Mouse (Mus musculus): Measurements from ENCODE around the gene Syt1.

Syt1 gene

DNA sequence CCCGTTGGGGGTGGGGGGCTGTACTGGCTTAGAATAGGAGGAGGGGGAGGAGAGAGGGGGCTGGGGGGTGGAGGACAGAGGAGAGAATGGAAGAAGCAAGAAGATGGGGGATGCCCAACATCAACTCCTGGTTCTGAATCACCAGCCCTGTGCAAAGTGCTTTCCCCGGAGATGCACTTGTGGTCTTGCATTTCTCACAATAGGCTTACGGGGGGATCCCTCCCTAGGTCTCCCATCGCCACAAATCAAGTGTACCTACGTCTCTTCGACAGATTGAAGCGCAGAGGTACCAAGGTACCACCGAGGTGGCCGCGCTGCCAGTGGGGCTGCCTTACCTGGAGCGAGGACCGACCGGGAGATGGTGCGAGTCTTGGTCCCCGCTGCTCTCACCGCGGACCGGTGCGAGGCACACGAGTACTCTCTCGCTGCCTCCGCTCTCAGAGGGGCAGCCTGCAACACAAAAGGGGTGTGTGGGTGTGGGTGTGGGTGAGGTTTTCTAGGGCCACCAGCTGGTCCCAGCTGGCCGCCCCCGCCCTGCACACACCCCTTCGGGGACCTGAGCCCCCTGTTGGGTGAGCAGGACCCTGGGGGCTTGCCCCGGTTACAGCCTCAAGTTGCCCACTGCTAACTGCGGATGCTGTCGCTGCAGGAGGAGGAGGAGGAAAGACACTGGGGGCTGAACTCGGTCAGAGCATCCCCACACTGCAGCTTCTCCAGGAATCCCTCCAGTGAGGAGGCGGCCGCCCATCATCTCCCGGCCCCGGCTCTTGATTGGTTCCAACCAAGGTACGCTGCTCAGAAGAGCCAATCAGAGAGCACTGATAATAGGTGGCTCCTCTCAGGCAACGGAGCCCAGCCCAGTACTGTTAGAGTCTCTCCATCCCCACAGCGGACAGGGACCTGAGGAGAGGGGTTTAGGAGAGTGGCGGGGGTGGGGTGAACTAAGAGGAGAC lies at the start of gene Syt1:
Gene Syt1, minus strand, starts transcription at position 742 of the 953 bp plus-strand sequence.
- DNase-seq (ENCODE audit: low spot score), result peak; percentile 10

DNA sequence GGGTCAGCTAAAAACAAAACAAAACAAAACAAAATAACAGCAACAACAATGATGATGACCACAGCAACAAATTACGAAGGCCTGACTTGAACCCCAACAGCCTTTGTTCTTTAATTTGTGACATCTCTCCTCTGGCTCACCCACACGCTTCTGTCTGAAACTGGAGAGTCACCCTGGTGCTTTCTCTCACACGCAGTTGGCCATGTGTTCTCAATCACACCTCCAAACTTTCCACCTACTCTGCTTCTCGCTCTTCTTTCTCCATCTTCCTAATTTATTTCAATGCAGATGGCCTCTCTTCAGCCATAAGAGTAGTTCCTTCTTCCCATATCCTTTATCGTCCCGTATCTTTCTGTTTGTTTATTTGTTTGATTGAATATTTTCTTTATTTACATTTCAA lies 45.7 kb upstream of the Syt1 start:
- DNase-seq (ENCODE audit: low spot score), result no peak

DNA sequence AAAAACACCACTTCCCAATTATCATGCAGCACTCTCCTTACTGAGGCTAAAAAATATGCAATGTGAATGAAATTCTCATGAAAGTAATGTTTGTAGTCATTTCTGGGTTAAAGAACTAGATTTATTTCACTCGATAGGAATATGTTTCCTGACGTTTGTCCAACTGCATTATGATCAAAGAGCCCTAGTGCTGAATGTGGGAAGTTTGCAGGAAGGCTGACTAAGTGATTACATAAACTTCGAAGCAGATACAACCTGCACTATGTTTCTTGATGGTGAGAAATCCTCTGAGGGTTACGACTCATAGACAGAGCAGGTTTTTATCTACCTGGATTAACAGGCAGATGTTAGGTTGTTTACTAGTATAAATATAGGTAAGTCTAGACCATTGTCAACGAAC lies 36.8 kb upstream of the Syt1 start:
- DNase-seq (ENCODE audit: low spot score), result no peak

DNA sequence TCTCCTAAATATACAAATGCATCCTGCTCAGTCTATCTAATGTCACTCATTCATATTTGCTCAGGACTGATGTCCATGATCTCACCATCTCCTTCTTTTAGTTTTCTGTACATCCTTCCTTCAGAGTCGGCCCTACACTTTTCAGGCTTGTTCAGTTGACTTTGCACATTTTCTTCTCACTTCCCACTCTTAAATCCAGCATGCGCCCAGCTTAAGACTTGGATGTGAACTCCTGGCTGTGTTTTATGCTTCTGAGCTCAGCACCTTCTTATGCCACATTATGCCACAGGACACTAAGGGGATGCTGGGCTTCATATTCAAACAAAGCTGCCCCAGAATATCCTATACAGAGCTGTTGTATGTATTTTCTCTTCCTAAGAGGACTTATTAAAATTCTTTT lies 36.2 kb upstream of the Syt1 start:
- DNase-seq (ENCODE audit: low spot score), result no peak

DNA sequence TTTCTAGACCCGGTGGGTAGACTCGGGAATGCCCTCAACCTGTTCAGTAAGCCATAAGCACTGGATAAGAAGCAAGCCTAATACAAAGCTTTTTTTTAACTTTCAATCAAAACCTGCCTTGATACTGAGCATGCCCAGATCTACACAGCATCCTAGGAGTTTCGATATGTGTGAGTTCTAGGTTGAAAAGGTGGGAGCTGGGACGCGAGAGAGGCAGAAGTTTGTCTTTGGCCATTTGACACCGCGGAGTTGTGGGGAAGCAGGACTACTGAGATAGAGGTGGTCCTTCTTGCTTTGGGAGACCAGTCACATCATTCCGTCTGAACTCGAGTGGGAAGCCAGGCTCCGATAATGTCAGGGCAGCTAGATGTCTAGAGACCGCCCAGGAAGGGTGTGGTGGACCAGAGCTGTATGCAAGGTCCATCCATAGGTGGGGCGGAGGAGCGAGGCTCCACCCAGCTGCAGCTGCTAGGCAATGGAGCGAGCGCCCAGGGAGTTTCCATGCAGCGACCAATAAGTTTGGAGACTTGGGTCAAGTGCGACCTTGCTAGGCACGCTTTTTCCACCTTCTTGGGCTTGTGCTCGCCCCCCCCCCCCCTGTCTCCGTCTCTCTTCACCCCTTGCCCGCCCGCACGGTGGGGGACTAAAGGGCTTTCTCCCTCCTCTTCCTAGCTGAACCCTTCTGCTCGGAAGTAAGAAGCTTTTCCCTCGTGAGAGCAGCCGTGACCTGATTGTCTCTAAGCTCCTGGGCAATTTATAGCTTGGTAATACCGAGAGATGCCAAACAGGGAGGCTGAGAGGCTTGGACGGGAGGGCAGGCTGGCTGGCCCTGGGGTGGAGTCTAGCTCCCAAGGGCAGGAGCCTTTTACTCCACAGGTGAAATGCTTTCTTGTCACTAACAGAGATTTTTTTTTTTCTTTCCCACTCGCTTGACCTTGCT lies 714 bp upstream of the Syt1 start:
- peak; percentile 22 for DNase-seq (ENCODE audit: low spot score)

DNA sequence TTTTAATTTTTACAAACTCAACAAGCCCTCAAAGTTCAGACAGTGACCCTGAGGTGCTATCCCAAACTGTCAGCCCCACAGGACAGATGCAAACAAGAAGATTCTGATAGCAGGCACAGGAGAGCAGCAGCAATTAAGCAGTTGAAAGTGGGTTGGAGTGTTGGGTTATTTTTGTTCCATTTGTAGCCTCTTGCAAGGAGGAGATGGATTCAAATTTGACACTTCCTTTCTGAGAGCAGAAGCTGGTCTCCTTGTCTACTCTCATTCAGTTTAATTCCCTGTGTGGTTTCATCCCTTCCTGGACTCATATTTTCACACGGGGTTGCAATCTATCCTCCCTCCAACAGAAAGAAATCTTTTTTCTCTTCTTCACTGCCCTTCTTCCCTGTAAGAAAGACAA lies 951 bp downstream of the Syt1 start:
- DNase-seq (ENCODE audit: low spot score), result no peak

DNA sequence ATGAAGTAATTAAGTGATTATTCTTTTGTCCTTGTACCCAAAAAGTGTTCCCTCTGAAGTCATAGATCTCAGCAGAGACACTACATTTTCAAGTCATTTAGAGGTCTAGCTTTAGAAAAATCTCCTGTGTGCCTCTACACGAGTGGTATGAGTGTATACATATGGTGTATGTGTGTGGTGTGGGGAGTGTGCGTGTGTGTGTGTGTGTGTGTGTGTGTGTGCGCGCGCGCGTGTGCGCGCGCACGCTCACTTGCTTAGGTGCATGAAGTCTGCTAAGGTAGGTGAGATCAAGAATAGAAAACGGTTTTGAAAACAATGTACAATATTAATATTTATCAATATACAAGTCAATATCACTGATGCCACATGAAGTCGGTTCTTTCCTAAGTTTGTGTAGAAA lies 2.3 kb downstream of the Syt1 start:
- no peak for DNase-seq (ENCODE audit: low spot score)

DNA sequence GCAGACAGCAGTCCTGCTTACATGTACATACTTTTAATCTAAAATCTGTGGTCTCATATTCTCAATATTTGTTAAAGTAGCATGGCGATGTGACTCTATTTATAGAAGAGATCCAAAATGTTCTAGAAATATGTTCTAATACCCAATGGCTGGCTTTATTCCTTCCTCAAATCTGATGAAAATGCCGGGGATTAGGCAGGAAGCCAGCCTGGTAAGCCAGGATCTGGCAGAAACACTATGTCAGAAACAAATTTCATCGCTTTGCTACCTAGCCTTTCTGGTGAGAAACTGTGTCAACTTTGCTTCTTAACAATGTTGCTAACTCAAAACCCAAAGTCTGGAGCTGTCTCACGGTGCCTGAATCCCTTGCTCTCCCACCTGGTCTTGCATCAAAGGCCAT lies 7.3 kb downstream of the Syt1 start:
- no peak for DNase-seq (ENCODE audit: low spot score)

DNA sequence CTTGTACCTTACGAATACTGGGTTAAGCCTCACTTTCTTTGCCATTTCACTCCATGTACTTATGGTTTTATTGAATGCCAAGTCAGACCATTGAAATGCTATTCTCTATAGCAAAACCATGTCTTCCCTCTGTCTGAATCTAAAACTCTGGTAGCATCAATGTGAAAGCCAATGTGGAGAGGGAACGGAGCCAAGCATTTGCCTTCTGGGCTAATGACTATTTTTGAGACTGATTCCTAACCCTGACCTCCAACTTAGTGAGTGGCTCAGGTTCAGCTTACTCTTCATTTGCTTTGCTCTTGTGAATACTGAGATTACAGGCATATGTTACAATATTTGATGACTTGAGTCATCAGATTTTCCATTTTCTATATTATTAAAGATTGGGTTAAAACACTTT lies 23.5 kb downstream of the Syt1 start:
- no peak for DNase-seq (ENCODE audit: low spot score)

DNA sequence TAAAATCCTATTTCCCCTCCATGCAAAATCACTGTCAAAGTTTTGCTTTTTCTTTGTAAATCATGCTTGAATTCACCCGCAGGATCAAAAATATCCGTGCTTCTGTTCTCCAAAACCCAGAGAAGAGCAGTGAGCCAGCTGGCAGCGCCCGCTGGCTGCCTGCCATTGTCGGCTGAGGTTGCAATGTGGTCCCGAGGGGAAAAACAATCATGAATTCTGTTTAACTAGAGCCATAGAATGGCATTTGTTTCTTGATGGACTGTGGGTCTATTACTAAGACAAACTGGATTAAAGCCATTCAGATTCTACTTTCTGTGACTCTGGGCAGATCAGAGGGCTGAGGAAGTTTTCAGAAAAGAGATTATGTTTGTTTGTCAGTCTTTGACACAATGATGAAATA lies 31.1 kb downstream of the Syt1 start:
- peak; percentile 4 for DNase-seq (ENCODE audit: low spot score)

DNA sequence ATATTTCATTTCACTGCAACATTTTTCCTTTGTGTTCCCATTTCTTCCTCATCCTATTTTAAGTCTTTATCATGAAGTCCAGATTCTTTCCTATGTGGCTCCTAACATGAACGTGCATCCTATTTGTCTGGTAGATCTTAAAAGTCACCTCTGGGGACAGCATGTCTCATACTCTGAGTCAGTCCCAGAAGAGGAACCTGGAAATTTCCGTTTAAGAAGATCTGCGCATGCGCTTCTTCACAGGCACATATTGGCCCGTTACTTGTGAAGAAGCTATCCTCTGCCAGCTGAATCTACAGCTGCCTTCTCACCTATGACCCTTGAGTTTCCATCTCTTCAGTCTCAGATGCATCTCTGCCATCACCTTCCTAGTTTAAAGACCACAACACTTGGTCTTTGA lies 55.8 kb downstream of the Syt1 start:
- DNase-seq (ENCODE audit: low spot score), result no peak

DNA sequence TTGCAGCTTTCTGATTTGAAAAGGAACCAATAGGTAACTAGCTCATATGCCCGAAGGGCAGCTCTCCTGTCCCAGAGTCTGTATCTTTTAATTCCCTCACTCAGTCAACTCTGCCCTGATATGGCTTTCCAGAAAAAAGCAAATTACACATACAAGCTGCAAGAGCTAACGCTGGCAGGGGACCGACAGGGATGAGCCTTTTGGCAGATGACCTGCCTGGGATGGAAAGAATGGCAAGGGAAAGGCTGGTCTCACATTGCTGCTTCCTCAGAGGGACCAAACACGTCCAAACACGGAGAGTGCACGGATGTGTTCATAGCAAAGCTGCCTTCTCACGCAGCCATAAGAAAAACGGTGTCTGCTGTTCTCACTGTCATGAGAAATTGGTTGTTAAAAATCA lies 58.6 kb downstream of the Syt1 start:
- DNase-seq (ENCODE audit: low spot score), result no peak

DNA sequence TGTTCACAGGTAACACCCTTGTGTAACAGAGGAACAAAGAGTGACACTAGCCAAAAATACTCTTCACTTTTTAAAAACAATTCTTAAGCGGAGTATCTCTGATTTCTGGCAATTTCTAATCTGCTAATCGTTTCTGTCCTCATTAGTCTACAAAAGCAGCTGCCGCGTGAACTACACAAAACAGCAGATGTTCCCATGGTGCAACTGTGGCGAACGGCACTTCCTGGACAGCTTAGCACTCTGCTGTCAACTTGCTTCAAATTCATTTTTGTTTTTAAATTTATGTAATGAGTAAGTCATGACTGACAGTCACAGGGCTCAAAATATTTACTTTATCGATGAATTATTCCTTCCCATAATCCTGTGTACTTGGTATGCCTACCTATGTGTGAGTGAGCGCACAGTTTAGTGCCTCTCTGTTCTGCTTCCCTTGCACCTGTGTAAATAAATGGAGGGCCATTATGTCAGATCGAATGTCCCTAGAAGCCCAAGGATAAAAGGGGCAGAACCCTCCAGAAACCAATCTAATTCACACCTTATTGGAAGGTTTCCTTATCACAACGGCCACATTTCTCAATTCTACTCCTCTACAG lies 73.8 kb downstream of the Syt1 start:
- DNase-seq (ENCODE audit: low spot score), result no peak

DNA sequence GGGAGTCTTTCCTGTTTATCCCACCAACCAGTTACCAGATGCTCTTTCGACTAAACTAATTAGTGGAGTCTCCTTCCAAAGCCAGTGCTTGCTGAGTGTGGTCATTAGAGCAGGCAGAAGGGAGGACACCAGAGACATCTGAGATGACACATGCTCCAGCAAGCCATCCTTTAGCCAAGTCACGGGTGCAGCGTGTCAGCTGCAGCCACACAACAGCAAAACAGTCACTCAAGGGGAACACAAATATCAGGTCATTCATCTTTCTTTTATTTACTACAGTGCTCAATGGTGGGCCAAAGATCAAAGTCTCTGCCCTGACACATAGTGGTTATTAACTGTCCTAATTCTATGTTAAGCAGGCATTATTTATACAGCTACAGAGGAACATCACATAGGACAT lies 80.5 kb downstream of the Syt1 start:
- no peak for DNase-seq (ENCODE audit: low spot score)

DNA sequence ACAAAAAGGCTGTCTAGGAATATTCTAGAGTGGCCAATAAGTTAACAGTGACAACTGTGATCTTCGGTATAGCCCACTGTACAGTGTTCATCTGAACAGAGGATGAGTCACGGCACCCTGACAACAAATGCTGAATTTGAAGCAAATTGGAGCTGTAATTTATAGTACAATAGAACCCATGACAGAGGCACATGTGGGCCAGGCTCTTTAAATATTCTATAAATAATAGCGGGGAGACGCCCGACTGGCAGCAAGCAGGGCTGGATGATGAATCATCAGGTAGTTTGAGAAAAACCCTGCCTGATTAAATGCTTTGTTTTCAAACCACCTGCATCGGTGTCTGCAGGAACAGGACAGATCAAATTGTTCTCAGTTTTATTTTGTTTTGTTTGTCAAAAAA lies 81.1 kb downstream of the Syt1 start:
- no peak for DNase-seq (ENCODE audit: low spot score)

DNA sequence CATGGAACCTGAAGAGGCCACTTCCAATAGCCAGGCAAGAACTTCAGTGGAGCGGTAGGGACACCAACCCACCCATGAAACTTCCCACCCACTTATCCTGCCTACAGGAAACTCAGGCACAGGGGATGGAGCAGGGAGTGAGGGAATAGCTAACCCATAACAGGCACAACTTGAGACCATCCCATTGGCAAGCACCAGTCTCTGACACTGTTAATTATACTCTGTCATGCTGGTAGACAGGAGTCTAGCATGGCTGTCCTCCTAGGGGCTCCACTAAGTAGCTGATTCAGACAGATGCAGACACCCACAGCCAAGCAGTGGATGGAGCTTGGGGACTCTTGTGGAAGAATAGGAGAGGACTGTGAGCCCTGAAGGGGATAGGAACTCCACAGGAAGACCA lies 105.5 kb downstream of the Syt1 start:
- no peak for DNase-seq (ENCODE audit: low spot score)

DNA sequence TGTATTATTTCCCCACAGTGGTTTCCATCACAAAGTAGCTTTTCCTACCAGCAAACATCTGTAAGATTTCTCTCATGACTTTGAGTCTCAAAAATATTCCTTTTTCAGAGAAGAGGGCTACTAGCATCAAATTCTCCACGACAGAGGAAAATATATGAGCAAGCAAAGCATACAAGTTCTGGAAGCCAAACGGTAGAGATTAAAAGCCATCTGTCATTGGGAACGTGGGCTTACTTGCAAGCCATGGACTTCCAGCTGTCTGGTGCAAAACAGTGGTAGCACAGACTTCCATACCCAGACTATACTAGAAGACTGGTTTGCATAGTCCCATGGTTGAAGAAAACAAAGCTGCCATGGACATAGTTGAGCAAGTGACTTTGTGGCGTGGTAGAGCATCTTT lies 106.4 kb downstream of the Syt1 start:
- no peak for DNase-seq (ENCODE audit: low spot score)

DNA sequence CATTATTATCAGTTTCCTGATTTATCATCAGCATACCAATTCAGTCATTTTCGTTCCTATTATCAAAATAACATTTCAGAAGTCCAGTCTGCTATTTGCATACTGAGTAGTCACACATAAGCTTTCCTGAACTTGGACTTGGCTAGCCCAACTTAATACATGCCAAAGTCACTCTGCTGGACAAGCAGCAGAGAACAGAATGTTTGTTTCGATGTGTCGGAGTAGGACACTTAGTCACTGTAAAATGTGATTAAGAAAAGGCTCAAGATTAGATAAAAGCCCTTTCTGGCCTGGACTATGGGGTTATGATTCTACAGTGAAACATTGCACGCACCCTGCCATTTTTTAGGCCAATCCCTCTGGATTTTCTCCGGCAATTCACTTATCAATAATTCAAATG lies 114.3 kb downstream of the Syt1 start:
- DNase-seq (ENCODE audit: low spot score), result no peak

DNA sequence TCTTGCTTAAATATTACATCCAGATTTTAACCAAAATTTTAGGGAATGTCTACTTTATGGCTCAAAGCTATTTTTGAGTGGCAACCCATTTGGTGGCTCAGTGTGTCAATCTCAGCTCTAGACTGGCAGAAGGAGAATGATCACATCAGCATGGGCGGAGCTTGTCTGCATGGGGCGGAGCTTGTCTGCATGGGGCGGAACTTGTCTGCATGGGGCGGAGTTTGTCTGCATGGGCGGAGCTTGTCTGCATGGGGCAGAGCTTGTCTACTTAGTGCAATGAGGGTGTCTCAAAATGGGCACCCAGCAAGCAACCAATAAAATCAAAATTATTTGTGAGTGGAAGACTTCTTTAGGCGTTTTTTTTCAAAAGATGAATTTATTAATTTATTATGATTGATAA lies 117.5 kb downstream of the Syt1 start:
- DNase-seq (ENCODE audit: low spot score), result no peak

DNA sequence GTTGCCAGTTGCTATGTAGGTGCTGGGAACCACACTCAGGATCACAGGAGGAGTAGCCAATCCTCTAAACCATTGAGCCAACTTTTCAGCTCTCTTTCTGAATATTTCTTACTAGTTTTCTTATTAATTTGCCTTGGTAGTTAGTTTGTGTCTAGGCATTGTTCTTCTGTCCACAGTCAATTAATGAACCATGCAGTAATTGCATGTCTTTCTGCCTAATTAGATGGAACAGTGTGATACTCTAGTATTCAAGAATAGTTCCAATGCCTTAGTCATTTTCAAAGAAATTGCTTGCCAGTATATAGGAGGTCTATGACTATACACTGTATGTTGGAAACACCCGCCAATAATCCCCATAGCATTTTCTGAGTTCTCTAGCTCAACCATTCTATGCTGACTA lies 118.3 kb downstream of the Syt1 start:
- no peak for DNase-seq (ENCODE audit: low spot score)

DNA sequence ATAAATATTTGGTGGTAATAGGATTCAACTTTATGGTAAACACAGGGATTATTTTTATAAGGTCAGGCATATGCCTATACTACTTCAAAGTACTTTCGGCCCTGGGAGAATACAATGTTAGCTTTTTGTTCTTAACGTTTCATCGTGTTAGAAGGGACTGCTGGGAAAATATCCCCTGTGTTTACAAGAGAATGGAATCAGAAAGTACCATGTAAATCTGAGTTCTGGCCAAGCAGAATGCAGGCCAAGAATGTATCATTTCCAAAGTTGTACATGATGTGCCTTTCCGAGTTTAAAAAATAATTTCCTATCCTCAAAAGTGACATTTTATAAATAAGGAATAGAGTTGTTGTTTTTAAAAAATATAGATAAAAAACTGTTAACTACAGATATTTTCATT lies 121.7 kb downstream of the Syt1 start:
- no peak for DNase-seq (ENCODE audit: low spot score)

DNA sequence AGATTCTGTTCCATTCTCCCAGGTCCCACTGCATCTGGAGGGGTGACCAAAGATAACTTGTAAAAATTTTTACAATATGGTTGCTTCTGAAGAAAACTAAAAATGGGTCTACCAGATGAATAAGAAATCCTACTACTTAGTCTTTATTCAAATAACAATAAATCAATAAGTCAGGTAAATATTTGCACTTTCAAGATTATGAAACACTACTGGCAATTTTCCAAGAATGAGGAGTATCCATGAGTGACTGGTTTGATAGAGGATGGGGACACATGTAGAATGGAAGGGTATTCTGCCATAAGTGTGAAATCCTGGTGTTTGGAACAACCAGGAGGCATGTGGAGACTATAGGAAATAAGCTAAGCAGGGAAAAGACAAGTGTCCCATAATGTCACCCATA lies 124.0 kb downstream of the Syt1 start:
- no peak for DNase-seq (ENCODE audit: low spot score)

DNA sequence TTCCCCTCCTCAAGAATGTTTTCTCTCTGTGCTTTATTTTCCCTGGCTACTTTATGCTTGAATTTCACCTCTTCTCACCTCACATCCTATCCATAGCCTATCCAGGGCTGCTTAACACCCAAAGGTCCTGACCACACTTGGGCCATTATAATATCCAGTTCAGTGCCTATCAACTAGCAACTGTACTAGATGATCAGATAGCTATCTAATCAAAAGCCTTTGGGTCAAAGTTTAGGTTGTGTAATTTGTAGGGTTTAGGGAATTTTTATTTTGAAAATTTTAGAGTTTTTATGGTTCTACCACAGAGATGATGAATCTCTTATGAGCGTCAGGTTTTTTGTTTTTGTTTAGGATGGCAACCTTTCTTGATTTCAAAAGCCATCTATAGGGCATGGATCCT lies 125.0 kb downstream of the Syt1 start:
- DNase-seq (ENCODE audit: low spot score), result no peak

All from urinary bladder, postnatal 14 days (tissue).